Mouse (Mus musculus): ENCODE measurements at regions not wholly inside any gene's neighbourhood (a gene's known extent, or its start where the extent isn't known, plus 50 kb on each side); places are given as distances from the start of the nearest gene placed in this dataset.

- H3K36me3 ChIP-seq (ENCODE audit: control insufficient read depth, insufficient read depth, low read length): no peaks in the 10 kb centered on the region
- H3K4me3 ChIP-seq (ENCODE audit: insufficient read depth, low read depth, low read length): no peak overlapping the region
- no peak overlapping the region for H3K27ac ChIP-seq (replicated peaks; ENCODE audit: insufficient read depth, low read depth, low read length)
- no peak for DNase-seq (ENCODE audit: extremely low read depth, low read depth, low spot score)
- no peaks in the 10 kb centered on the region for H3K79me2 ChIP-seq (ENCODE audit: control insufficient read depth, insufficient read depth, low read length)
- H3K9ac ChIP-seq (ENCODE audit: low read depth, low read length): no peak overlapping the region
- H3K27me3 ChIP-seq (ENCODE audit: control insufficient read depth, insufficient read depth, low read length): no peaks in the 10 kb centered on the region
- 80% methylated on average over 4 of the region's 4 CpGs for WGBS
- TF ChIP-seq POLR2A (IDR thresholded peaks at IDR 0.05; ENCODE audit: extremely low read depth, insufficient read depth, low read length): no peak
- no peak for TF ChIP-seq CTCF (IDR thresholded peaks at IDR 0.05; ENCODE audit: low read depth, low read length)
- no peaks in the 10 kb centered on the region for H3K4me1 ChIP-seq (ENCODE audit: control insufficient read depth, insufficient read depth, low read length)
Observed at GRCm38 (mm10) chr9:69652106-69652505, 108.6 kb downstream of the Foxb1 start.

DNA sequence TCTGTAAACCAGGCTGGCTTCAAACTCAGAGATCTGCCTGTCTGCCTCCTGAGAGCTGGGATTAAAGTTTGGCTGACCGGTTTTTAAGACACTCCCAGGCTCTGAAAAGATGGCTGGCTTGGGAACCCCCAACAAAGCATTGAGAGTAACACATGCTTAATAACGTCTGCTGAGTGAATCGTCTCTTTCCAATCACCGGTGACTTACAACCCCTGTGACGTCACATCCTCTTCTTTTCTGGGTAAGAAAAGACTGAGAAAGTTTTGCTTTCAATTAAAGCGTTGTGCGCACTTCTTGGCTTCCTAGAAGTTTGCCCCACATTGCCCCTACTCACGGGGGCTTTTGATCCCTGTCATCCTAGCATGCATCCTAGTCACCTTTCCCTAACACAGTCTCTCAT, 109.1 kb downstream of the Foxb1 start:
- Histone ChIP-seq H3K27ac (replicated peaks; ENCODE audit: insufficient read depth, low read depth, low read length) (no peak overlapping the region), H3K79me2 (ENCODE audit: control insufficient read depth, insufficient read depth, low read length) (no peaks in the 10 kb centered on the region), H3K36me3 (ENCODE audit: control insufficient read depth, insufficient read depth, low read length) (no peaks in the 10 kb centered on the region), H3K9ac (ENCODE audit: low read depth, low read length) (no peak overlapping the region), H3K4me1 (ENCODE audit: control insufficient read depth, insufficient read depth, low read length) (no peaks in the 10 kb centered on the region), H3K4me3 (ENCODE audit: insufficient read depth, low read depth, low read length) (no peak overlapping the region), H3K27me3 (ENCODE audit: control insufficient read depth, insufficient read depth, low read length) (no peaks in the 10 kb centered on the region)
- 76% methylated on average over 8 of the region's 8 CpGs for WGBS
- DNase-seq (ENCODE audit: extremely low read depth, low read depth, low spot score): no peak
- TF ChIP-seq POLR2A (IDR thresholded peaks at IDR 0.05; ENCODE audit: extremely low read depth, insufficient read depth, low read length): no peak
- TF ChIP-seq CTCF (IDR thresholded peaks at IDR 0.05; ENCODE audit: low read depth, low read length): no peak

- DNase-seq (ENCODE audit: extremely low read depth, low read depth, low spot score): no peak
Observed at GRCm38 (mm10) chr9:69642591-69642990, 118.1 kb downstream of the Foxb1 start.

DNA sequence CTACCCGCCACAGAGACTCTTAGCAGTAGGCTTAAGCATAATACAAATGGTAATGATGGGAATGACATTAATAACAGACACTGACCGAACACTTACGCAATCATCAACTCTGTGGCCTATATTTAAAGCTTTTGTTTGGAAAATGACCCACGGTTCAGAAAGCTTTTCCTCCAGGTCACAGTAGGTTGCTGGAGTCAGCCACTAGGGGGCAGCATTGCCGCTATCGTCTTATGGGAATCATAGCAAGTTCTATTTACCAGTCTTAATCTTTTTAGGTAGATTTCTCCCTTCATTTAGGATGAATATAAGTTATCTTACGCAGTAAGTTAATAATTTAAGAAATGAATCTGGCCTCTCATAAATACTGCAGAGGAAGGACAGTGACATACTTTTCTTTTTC, 137.4 kb downstream of the Foxb1 start:
- Histone ChIP-seq H3K4me3 (ENCODE audit: insufficient read depth, low read depth, low read length) (no peak overlapping the region), H3K27me3 (ENCODE audit: control insufficient read depth, insufficient read depth, low read length) (no peaks in the 10 kb centered on the region), H3K4me1 (ENCODE audit: control insufficient read depth, insufficient read depth, low read length) (no peaks in the 10 kb centered on the region), H3K79me2 (ENCODE audit: control insufficient read depth, insufficient read depth, low read length) (no peaks in the 10 kb centered on the region), H3K27ac (replicated peaks; ENCODE audit: insufficient read depth, low read depth, low read length) (no peak overlapping the region), H3K9ac (ENCODE audit: low read depth, low read length) (no peak overlapping the region), H3K36me3 (ENCODE audit: control insufficient read depth, insufficient read depth, low read length) (no peaks in the 10 kb centered on the region)
- TF ChIP-seq POLR2A (IDR thresholded peaks at IDR 0.05; ENCODE audit: extremely low read depth, insufficient read depth, low read length): no peak
- peak; percentile 74 for TF ChIP-seq CTCF (IDR thresholded peaks at IDR 0.05; ENCODE audit: low read depth, low read length)
- 13% methylated on average over 7 of the region's 7 CpGs for WGBS
- DNase-seq (ENCODE audit: extremely low read depth, low read depth, low spot score): peak; percentile 56

More at GRCm38 (mm10) chr9:69642591-69642990, 118.1 kb downstream of the Foxb1 start:
- no peaks in the 10 kb centered on the region for H3K79me2 ChIP-seq (ENCODE audit: control insufficient read depth, insufficient read depth, low read length)
- no peak overlapping the region for H3K9ac ChIP-seq (ENCODE audit: low read depth, low read length)
- H3K36me3 ChIP-seq (ENCODE audit: control insufficient read depth, insufficient read depth, low read length): no peaks in the 10 kb centered on the region
- no peak overlapping the region for H3K4me3 ChIP-seq (ENCODE audit: insufficient read depth, low read depth, low read length)
- 78% methylated on average over 5 of the region's 5 CpGs for WGBS
- TF ChIP-seq POLR2A (IDR thresholded peaks at IDR 0.05; ENCODE audit: extremely low read depth, insufficient read depth, low read length) (no peak), CTCF (IDR thresholded peaks at IDR 0.05; ENCODE audit: low read depth, low read length) (no peak)
- H3K27me3 ChIP-seq (ENCODE audit: control insufficient read depth, insufficient read depth, low read length): no peaks in the 10 kb centered on the region
- no peak overlapping the region for H3K27ac ChIP-seq (replicated peaks; ENCODE audit: insufficient read depth, low read depth, low read length)
- H3K4me1 ChIP-seq (ENCODE audit: control insufficient read depth, insufficient read depth, low read length): no peaks in the 10 kb centered on the region

GRCm38 (mm10) chr9:69621006-69621405, 139.7 kb downstream of the Foxb1 start:
- H3K79me2 ChIP-seq (ENCODE audit: control insufficient read depth, insufficient read depth, low read length): no peaks in the 10 kb centered on the region
- WGBS: 79% methylated on average over 3 of the region's 3 CpGs
- H3K36me3 ChIP-seq (ENCODE audit: control insufficient read depth, insufficient read depth, low read length): no peaks in the 10 kb centered on the region
- TF ChIP-seq POLR2A (IDR thresholded peaks at IDR 0.05; ENCODE audit: extremely low read depth, insufficient read depth, low read length) (no peak), CTCF (IDR thresholded peaks at IDR 0.05; ENCODE audit: low read depth, low read length) (no peak)
- no peak overlapping the region for H3K27ac ChIP-seq (replicated peaks; ENCODE audit: insufficient read depth, low read depth, low read length)
- H3K4me3 ChIP-seq (ENCODE audit: insufficient read depth, low read depth, low read length): no peak overlapping the region
- H3K4me1 ChIP-seq (ENCODE audit: control insufficient read depth, insufficient read depth, low read length): no peaks in the 10 kb centered on the region
- H3K9ac ChIP-seq (ENCODE audit: low read depth, low read length): no peak overlapping the region
- H3K27me3 ChIP-seq (ENCODE audit: control insufficient read depth, insufficient read depth, low read length): no peaks in the 10 kb centered on the region; the same call in 1 of the 2 replicates
- no peak for DNase-seq (ENCODE audit: extremely low read depth, low read depth, low spot score)

- TF ChIP-seq CTCF (IDR thresholded peaks at IDR 0.05; ENCODE audit: low read depth, low read length): no peak
- TF ChIP-seq POLR2A (IDR thresholded peaks at IDR 0.05; ENCODE audit: extremely low read depth, insufficient read depth, low read length): no peak
- DNase-seq (ENCODE audit: extremely low read depth, low read depth, low spot score): no peak
- H3K36me3 ChIP-seq (ENCODE audit: control insufficient read depth, insufficient read depth, low read length): no peaks in the 10 kb centered on the region
Observed at GRCm38 (mm10) chr9:69617328-69617727, 143.4 kb downstream of the Foxb1 start.

More at GRCm38 (mm10) chr9:69617328-69617727, 143.4 kb downstream of the Foxb1 start:
- Histone ChIP-seq H3K79me2 (ENCODE audit: control insufficient read depth, insufficient read depth, low read length) (no peaks in the 10 kb centered on the region), H3K27me3 (ENCODE audit: control insufficient read depth, insufficient read depth, low read length) (peaks cover 2% of the 10 kb centered on the region; the same call in 1 of the 2 replicates), H3K9ac (ENCODE audit: low read depth, low read length) (no peak overlapping the region), H3K27ac (replicated peaks; ENCODE audit: insufficient read depth, low read depth, low read length) (no peak overlapping the region), H3K4me3 (ENCODE audit: insufficient read depth, low read depth, low read length) (no peak overlapping the region), H3K4me1 (ENCODE audit: control insufficient read depth, insufficient read depth, low read length) (no peaks in the 10 kb centered on the region)
- WGBS: 71% methylated on average over 2 of the region's 2 CpGs
